Mouse (Mus musculus) frontal cortex, postnatal 10 days (tissue): ENCODE results near the gene Timeless.
"Not testable (repeated sequence)": the region's sequence is repeated elsewhere in the genome, so short reads cannot be mapped to it uniquely, and the experiment has no call there.

Experiments
- DNase-seq, 2 experiments: peaks; one replicate each; pipeline ENCODE4 v3.0.0; 2022; ENCODE audit warnings: low spot score in 2 of 2, mixed read lengths in 1 of 2

The Timeless gene

DNA sequence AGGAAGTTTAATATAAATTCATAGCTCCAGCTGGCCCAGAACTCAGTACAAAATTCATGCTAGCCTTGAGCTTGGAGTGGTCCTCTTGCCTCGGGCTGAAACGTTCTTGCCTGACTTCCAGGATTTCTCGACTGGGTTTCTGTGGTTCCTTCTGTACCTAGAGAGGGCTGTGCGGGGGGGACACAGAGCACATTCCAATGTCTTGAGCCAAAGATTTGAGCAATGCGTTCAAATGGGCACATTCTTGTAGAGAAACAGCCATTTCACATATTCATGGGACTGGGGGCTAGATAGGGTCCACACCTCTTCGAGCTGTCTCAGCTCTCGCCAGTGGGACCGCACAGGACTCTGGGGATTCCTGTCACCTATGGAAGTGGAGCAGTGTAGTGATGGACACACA is 24.1 kb downstream of the Timeless start:
- DNase-seq = no peak

DNA sequence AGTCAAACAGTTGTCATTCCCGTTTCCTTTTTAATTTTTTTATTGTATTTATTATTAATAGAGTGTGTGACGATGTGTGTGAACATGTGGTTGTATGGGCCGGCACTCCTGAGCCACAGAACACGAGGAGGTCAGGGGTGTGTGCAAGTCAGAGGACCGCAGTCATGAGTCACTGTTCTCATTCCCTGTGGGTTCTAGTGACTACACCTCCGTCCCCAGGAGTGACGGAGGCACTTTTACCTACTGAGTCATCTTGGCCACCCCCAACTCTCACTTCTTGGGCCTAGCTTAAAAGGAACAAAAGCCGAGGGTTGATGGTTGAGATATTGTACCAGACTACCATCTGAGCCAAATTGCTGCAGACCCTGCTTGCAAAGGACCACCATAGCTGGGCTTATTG is 24.5 kb downstream of the Timeless start:
- no peak for DNase-seq

DNA sequence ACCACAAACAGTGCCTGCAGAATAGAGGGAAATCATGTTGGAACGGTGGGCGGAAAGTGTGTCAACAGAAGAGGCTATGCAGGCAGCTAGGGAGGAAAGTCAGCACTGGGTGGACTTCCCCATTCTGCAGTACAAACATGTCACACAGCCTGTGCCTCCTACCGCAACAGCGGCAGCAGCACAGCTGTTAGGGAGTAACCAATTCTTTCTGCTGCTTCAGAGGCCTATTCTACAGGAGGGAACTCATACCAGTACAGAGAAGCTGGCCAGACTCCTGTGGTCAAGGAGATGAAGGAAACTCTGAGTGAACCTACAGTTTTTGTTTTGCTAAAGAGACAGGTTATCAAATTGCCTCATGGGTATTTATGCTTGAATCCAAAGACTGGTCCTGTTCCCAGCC is 27.1 kb downstream of the Timeless start:
- no peak for DNase-seq

DNA sequence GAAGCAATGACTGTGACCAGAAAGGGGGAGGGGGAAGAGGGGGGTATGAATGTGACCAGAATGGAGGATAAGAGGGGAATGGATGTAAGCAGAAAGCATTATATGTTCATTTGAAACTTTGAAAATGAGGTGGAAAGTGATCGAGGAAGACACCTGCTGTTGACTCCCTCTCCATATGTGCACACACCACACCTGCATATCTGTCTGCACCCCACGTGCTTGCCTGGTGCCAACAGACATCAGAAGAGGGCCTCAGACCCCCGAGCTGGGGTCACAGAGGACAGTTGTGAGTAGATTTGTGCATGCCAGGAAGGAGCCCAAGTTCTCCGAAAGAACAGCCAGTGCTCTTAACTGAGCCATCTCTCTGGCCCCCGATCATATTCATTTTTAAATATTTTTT is 28.1 kb downstream of the Timeless start:
- DNase-seq = no peak

DNA sequence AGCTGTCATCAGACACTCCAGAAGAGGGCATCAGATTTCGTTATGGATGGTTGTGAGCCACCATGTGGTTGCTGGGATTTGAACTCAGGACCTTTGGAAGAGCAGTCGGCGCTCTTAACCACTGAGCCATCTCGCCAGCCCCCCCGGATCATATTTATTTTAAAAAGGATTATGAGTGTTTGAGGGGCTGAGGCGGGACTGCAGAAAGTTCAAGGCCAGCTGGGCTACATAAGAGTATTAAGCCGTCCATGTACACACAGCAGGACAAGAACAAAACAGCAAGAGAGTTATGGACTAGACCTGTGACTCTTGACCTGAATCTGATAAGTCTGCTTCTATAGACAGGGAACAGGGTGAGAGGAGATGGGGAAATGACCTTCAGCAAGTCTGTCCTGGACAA is 28.5 kb downstream of the Timeless start:
- DNase-seq = not testable (repeated sequence)

DNA sequence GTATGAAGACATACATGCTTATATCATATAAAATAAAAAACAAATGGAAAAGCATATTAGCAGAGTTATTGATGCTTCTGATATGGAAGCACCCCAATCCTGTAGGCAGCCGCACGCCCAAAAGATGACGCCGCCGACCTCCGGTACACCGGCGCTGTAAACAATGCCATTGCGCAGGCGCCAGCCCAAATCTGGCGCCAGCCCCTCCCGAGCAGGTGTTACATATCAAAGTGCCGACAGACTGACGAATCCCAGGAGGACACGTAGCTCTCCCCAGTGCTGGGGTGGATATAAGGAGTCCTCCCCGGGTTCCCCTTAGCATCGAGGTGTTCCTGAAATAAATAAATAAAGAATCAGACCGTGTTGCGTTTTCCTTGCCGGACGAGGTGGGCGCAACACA is 30.4 kb downstream of the Timeless start:
- no peak for DNase-seq

DNA sequence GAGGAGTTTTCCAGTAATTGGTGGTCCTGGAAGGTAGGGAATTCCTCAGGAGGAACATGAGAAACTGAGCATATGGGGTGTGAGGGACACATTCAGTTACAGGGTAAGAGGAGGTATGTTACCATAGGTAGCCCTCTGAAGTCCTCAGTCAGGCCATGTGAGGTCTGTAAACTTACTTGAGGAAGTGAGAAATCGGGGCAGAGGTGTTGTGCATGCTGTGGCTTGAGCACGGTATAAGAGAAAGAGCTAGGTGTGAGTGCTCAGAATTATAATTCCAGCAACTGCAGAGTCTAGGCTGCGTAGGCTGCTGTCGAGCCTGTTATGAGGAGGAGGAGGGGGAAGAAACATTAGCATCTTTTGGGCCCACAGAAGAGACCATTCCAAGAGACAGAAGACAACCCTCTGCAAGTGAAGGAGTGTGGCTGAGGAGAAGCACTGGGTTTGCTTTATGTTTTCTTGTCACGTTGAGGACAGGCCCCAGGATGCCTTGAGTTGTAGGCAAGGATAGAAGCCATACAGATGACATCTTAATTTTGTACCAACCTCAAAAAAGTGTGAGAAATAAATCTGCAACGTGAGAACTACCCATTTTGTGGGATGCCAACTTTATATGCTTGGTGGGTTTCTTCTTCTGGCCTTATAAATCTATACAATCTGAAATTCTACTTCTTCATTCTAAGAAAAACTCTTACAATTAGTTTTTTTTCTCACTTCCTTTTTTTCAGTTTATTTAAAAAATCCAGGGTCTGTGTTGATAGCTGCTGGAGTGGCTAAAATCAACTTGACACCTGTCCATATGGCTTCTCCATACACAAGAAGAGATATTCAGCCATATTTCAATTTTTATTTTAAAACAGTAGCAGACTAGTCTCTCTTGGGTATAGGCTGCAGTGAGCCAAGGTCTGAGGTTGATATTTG is 31.8 kb downstream of the Timeless start:
- DNase-seq = no peak

DNA sequence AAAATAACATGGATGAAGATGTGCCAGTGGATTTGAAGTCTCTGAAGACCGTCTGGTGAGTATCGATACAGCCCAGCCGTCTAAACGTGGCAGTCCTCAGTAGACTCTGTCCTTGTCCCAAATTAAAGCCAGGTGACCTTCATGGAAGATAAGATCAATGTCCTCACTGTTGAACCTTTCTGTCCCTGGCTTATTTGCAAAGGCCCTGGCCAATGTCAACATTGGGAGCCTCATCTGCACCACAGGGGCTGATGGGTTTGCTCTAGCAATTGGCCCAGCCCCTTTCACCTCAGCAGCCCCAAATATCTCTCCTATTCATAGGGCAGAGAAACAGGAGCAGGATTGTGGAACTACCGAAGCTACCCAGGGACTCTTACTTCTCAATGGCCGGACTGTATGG is 36.5 kb downstream of the Timeless start, which contains the start of gene Apof:
TSS of gene Apof (plus strand) at position 301 of the 400 bp plus-strand sequence.
- DNase-seq = no peak

DNA sequence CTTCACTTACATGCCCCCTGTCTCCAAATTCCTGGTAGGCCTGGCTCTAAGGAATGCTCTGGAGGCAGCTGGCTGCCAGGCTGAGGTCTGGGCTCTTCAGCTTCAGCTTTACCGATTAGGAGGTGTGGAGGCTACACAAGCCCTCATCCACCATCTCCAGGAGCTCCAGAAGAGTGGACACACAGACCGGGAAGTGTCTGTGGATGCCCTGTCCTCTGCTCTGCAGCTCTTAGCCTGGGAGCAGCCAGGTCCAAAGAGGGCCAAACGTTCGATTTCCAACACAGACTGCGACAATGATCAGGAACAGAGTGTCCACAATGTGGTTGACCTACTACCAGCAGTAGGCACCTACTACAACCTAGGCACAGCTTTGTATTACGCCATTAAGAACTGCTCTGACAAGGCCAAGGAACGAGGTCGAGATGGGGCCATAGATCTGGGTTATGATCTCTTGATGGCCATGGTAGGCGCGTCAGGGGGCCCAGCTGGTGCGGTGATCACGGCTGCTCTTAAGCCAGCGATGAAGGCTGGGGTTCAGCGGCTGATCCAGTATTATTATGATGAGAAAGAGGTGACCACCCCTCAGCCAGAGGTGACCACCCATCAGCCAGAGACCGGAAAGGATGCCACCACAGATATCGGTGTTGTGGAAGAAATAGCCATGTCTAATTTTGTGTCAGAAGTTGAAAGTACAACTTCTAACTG is 37.5 kb downstream of the Timeless start:
- DNase-seq = no peak

DNA sequence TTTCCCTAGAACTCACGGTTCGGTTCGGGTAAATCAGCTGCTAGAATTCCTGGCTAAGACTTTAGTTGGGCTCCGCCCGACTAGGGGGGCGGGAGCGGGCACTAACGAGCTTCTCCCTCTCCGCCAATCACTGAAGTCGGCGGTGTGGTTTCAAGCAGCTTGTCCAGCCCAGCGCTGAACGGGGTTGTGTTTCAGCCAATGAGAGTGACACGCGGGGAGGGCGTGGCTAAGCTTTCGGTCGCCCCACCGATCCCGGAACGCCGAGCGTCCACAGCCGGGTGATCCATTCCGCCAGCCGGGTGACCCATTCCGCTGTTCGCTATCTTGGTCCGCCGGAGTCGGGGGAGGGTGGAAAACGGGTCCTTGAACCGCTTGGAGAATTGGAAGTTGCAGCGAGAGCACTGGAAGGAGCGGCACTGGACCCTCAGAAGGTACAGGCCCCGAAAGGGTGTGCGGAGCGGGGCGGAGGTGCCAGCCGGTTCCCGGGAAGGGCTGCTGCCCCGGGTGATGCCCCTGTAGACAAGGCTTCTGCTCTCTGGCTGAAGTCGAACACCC is 38.5 kb downstream of the Timeless start, which contains the start of gene Stat2:
TSS of gene Stat2 (plus strand) at position 273 of the 555 bp plus-strand sequence.
- DNase-seq = peak; percentile 95 to 96

DNA sequence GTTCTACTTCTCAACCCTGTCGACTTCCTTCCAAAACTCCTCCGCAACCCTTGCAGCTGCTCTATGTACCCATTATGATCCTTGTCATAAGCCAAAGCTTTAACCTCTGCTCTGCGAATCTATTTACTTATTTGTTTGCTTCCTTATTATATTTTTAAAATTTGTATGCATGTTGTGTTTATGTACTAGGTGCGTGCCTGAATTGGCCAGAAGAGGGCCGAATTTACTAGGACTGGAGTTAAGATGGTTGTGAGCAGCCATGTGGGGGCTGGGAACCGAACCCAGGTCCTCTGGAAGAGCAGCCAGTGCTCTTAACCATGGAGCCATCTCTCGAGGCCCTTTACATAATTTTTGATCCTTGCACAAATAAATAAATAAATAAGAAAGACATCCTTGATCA is 39.0 kb downstream of the Timeless start:
- DNase-seq = no peak

DNA sequence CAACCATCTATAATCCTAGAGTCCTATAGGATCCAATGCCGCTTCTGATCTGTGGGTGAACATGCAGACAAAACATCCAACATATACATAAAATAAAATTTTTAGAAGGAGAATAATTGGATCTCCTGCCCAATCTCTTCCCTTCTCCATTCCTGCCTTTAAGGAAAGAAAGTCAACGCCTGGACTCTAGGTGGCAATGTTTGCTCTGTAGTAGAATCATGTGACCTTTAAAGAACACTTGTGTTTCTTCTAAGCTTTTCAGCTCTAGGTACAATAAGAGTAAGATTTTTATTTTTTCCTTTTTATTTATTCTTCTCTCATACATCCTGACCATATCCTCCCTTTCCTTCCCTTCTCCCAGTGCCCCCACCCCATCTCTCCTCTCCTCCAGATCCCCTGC is 40.0 kb downstream of the Timeless start:
- DNase-seq = no peak

DNA sequence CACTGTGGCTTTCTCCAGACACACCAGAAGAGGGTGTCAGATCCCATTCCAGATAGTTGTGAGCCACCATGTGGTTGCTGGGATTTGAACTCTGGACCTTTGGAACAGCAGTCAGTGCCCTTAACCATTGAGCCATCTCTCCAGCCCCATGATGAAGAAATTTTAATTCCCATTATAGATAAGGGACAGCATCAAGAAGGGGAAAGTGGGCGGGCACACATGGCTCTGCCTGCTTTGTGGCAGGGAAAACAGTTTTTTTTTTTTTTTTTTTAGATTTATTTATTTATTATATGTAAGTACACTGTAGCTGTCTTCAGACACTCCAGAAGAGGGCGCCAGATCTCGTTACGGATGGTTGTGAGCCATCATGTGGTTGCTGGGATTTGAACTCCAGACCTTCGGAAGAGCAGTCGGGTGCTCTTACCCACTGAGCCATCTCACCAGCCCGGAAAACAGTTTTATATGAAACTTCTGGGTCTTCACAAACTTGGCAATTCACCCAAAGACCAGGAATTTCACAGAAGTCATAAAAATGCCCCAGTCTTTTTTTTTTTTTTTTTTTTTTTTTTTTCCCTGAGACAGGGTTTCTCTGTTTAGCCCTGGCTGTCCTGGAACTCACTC is 41.1 kb downstream of the Timeless start:
- not testable (repeated sequence) for DNase-seq

DNA sequence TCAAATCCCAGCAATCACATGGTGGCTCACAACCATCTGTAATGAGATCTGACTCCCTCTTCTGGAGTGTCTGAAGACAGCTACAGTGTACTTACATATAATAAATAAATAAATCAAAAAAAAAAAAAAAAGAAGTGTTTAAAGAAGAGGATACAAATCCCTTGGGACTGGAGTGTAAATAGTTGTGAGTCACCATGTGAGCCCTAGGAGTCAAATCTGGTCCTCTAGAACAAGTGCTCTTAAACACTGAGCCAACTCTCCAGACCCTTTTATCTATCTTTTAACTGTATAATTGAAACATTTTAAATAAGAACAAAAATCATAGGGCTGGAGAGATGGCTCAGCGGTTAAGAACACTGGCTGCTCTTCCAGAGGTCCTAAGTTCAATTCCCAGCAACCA is 43.5 kb downstream of the Timeless start:
- DNase-seq = not testable (repeated sequence)

DNA sequence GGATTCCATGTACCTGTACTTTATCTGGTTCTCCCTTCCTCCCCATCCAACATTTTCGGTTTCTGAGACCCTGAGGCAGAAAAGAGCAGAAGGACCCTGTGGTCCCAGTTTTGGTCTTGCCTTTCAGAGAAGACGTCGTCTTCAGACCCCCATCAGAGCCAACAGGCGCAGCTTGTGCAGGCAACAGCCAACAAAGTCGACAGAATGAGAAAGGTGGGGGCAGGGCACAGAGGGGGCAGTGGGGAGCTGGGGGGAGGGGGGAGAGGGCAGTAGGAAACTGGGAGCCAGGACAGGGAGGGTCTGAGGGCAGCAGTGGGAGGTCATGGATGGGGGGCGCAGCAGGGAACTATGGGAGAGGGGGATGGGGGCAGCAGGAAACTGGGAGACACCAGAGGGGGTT is 46.3 kb downstream of the Timeless start:
- DNase-seq = no peak

DNA sequence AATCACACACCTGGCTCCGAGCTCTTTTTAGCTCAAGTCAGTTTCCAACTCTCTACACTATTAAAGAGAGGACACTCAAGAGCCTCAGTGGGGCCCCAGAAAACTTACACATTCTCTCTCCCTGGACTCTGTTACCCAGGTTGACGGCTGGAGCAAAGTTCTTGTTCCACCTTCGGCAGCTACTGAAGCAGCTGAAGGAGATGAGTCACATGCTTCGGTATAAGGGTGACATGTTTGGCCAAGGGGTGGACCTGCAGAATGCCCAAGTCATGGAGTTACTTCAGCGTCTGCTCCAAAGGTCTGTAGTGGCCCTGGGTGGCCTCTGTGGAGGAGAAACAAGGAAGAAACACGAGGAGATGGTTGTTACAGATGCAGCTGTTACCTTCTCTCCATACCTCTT is 49.1 kb downstream of the Timeless start:
- DNase-seq = no peak

DNA sequence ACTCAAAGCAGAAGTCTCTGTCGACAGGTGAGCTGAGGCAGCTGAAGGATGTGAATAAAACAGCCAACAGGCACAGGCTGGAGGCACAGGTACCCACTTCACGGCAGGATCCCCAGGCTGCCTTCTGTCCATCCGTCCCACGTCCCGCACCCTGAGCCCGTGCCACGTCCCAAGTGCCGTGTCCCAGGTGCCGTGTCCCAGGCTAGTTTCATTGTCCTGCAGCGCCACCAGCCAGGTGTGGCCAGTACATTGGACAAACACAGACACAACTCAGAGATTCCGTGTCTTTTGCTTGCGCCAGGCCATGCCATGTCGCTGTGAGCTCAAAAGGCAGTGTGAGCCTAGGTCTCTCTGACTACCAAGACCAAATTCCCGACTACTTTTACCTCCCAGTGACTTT is 49.8 kb downstream of the Timeless start:
- DNase-seq = no peak

DNA sequence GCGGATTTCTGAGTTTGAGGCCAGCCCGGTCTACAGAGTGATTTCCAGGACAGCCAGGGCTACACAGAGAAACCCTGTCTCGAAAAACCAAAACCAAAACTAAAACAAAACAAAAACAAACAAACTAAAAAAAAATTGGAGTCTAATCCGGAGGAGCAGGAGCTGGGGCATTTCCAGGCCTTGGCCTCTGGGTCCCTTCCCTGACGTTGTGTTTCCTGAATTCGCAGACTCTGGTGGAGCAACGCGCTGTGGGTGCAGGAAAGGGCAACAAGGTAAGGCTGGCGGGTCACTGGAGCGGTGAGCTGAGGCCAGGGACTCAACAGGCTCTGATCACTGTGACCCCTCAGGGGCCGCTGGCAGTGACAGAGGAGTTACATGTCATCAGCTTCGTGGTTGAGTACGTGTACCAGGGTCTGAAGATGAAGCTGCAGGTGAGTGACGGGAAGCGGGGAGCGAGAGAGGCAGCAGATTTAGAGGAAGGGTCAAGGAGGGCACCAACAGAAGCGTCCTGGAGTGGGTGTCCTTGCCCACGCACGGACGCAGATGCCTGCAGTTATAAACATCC is 51.1 kb downstream of the Timeless start:
- DNase-seq = no peak

DNA sequence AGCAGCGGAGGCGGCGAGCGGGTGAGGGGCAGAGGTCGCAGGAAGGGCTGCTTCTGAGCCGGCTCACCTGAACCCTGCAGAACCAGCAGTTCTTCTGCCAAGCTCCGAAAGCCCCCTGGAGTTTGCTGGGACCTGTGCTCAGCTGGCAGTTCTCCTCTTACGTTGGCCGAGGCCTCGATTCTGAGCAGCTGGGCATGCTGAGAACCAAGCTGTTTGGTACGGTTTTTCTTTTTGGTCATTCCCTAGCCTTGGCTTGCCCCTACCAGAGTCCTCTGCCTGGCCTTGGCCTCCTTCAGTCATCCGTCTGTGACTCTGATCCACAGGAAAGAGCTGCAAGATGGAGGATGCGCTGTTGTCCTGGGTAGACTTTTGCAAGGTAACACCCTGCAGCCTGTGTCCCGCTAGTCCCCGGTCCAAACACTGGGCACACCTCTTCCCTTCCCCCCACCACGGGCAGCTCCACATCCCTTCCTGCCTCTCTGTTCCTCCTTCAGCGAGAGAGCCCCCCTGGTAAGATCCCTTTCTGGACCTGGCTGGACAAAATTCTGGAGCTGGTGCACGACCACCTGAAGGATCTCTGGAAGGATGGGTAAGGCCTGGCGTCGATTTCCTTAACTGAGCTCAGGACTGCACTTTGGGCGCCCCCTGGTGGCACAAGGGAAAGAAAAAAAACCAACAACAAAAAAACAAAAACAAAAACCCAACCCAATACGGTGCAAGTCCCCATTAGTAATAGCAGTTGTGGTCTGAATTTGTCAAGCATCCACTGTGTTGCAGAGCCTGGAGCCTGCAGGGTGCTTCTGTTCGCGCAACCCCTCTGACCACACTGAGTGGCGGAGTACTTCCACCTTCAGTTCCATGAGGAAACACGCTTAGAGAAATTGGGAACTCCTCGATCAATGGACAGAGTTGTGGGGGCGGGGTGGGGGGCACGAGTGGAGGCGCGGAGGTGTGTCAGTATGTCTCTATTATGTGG is 52.0 kb downstream of the Timeless start:
- DNase-seq = peak in 1 of 2 experiments; percentile 52

DNA sequence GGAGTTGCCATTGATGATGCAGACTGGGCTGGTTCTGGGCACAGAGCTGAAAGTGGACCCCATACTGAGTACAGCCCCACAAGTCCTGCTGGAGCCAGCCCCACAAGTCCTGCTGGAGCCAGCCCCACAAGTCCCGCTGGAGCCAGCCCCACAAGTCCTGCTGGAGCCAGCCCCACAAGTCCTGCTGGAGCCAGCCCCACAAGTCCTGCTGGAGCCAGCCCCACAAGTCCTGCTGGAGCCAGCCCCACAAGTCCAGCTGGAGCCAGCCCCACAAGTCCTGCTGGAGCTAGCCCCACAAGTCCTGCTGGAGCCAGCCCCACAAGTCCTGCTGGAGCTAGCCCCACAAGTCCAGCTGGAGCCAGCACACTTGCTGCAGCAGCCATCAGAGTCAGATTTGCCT is 58.7 kb downstream of the Timeless start:
- not testable (repeated sequence) for DNase-seq
